Mouse (Mus musculus) embryonic stem cell, embryonic (primary cell): Measurements from ENCODE around the gene Cnpy3.

Experiments
- CTCF ChIA-PET, 4 experiments: fragments of 300-600 bp in 2 of 4; fragments of 350-600 bp in 2 of 4; sonication (Branson Sonifier 250); formaldehyde crosslinking; loops; one replicate each; lab custom pipeline; 2022; ENCODE audit warnings: inconsistent platforms in 2 of 4; lab: Charles Lee
- POLR2A ChIA-PET, 4 experiments: fragments of 300-600 bp in 2 of 4; fragments of 350-600 bp in 2 of 4; sonication (Branson Sonifier 250); formaldehyde crosslinking; loops; one replicate each; lab custom pipeline; 2022; ENCODE audit warnings: antibody characterized with exemption in 4 of 4, inconsistent platforms in 1 of 4; lab: Charles Lee

Cnpy3 gene

GRCm38 (mm10) chr17:46773278-46774130, 21.5 kb upstream of the Cnpy3 start:
- CTCF ChIA-PET: interaction anchor here (0.6 to 1.5 kb wide), 7 partner anchors 23 to 381 kb away, joined by 3 to 5 read pairs (median 3); partner anchors contain the start of gene Tbcc (in 1 of the 4)

GRCm38 (mm10) chr17:46772404-46773277, 20.6 kb upstream of the Cnpy3 start, which contains the start of gene 2310039H08Rik:
Gene 2310039H08Rik, plus strand, starts transcription at chr17:46772635.
- ChIA-PET POLR2A (interaction anchor here (0.5 to 14.2 kb wide), 101 partner anchors 9 to 1043 kb away, joined by 3 to 235 read pairs (median 4); partner anchors contain the start of genes Rpl7l1 (in 4 of the 4), Tbcc (in 4 of the 4), Cnpy3 (in 3 of the 4) and Ptcra (in 3 of the 4)), CTCF (interaction anchor here (0.5 to 1.5 kb wide), 14 partner anchors 12 to 380 kb away, joined by 3 to 12 read pairs (median 3); partner anchors contain the start of genes Tbcc (in 2 of the 4) and Bicral (in 1 of the 4))

More at GRCm38 (mm10) chr17:46773278-46774130, 21.5 kb upstream of the Cnpy3 start:
- POLR2A ChIA-PET: interaction anchor here (0.6 to 14.2 kb wide), 78 partner anchors 8 to 1260 kb away, joined by 3 to 235 read pairs (median 4); partner anchors contain the start of genes Cnpy3 (in 3 of the 4), Ptcra (in 3 of the 4), Rpl7l1 (in 3 of the 4) and Tbcc (in 2 of the 4)

DNA sequence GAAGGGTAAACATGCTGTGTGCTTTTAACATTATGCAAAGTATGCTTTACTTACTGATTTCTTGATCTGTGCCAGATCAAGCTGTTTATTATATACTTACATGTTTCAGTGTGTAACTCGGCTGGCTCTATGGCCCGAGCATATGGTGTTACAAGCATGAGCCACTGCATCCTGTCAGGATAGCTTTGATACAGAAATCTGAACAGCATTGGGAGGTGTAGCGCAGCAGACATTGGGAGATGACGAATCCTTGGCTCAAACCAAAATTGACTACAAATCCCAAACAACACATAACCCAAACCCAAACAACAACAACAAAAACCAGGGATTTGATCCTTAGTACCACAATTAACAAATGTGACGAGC, 20.0 kb upstream of the Cnpy3 start:
- CTCF ChIA-PET: interaction anchor here (0.5 to 1.5 kb wide), 11 partner anchors 12 to 1265 kb away, joined by 3 to 12 read pairs (median 3); partner anchors contain the start of genes Tbcc (in 2 of the 4), Aars2 (in 1 of the 4) and Bicral (in 1 of the 4)
- POLR2A ChIA-PET: interaction anchor here (0.6 to 14.2 kb wide), 77 partner anchors 8 to 513 kb away, joined by 3 to 235 read pairs (median 5); partner anchors contain the start of genes Rpl7l1 (in 4 of the 4), Tbcc (in 4 of the 4), Cnpy3 (in 3 of the 4) and Ptcra (in 3 of the 4)

- POLR2A ChIA-PET: interaction anchor here (0.6 to 14.2 kb wide), 47 partner anchors 10 to 512 kb away, joined by 3 to 235 read pairs (median 7); partner anchors contain the start of genes Rpl7l1 (in 4 of the 4), Cnpy3 (in 3 of the 4), Tbcc (in 3 of the 4) and Gnmt (in 1 of the 4)
- CTCF ChIA-PET: interaction anchor here (0.5 to 1.5 kb wide), 4 partner anchors 13 to 1265 kb away, joined by 3 to 6 read pairs (median 3); partner anchors contain the start of gene Aars2 (in 1 of the 4)
These were observed 19.6 kb upstream of the Cnpy3 start for GRCm38 (mm10) chr17:46771616-46772015.

- POLR2A ChIA-PET: interaction anchor here in 3 of 4 experiments (0.9 to 14.2 kb wide), 20 partner anchors 11 to 512 kb away, joined by 3 to 235 read pairs (median 4); partner anchors contain the start of genes Cnpy3 (in 2 of the 3), Rpl7l1 (in 2 of the 3), Gnmt (in 1 of the 3) and Mea1 (in 1 of the 3)
- CTCF ChIA-PET: interaction anchor here in 1 of 4 experiments (0.6 kb wide), 1 partner anchor 11 kb away, joined by 5 read pairs; no protein-coding TSS in a partner anchor
These were observed 19.0 kb upstream of the Cnpy3 start for GRCm38 (mm10) chr17:46771025-46771424.

DNA sequence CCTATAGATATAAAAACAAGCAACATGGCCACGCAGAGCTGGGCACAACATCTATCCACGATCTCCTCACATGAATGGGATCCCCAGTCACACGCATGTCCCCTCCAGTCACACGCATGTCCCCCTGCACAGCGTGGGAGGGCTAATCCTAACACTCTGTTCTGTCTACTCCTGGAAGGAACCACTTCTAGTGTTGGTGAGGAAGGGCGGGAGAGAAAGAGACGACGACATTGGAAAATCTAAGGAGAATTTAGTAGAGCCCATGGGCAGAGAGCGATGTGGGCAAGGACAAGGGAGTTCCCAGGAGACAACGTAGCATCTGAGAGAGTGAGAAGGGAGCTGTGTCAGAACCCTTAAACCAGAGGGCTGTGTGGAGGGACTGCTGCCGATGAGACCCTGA, 18.5 kb upstream of the Cnpy3 start:
- ChIA-PET POLR2A (interaction anchor here in 3 of 4 experiments (0.6 to 14.2 kb wide), 21 partner anchors 11 to 128 kb away, joined by 3 to 235 read pairs (median 4); partner anchors contain the start of genes Cnpy3 (in 2 of the 3), Rpl7l1 (in 2 of the 3), Bicral (in 1 of the 3) and Gnmt (in 1 of the 3)), CTCF (interaction anchor here in 1 of 4 experiments (0.6 kb wide), 1 partner anchor 10 kb away, joined by 5 read pairs; no protein-coding TSS in a partner anchor)

GRCm38 (mm10) chr17:46767868-46768267, 15.9 kb upstream of the Cnpy3 start:
- ChIA-PET POLR2A (interaction anchor here in 2 of 4 experiments (0.6 to 14.2 kb wide), 8 partner anchors 10 to 123 kb away, joined by 3 to 235 read pairs (median 4); partner anchors contain the start of genes Cnpy3 (in 1 of the 2), Ptcra (in 1 of the 2) and Tbcc (in 1 of the 2)), CTCF (no interaction called here)

DNA sequence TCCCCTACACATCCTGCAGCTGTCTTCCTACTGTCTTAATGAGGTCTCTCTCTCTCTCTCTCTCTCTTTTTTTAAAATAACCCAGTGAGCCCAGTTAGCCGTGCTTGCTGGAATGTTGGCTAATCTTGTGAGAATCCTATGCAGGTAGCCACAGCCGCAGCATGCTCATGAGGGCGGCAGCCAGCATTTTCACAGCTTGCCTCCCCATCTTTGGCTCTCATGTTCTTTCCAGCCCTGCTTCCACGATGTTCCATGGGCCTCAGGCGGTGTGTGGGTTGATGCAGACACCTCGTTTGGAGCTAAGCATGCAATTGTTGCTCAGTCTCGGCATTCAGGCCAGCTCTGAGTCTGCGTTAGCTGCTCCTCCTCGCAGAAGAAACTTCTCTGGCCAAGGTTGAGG, 12.9 kb upstream of the Cnpy3 start:
- POLR2A ChIA-PET: interaction anchor here in 3 of 4 experiments (1.6 to 15.1 kb wide), 4 partner anchors 8 to 13 kb away, joined by 5 to 235 read pairs (median 12); partner anchors contain the start of genes 2310039H08Rik (in 1 of the 3) and Cnpy3 (in 1 of the 3)
- CTCF ChIA-PET: interaction anchor here in 1 of 4 experiments (0.6 kb wide), 1 partner anchor 591 kb away, joined by 3 read pairs; no protein-coding TSS in a partner anchor

- CTCF ChIA-PET: interaction anchor here in 1 of 4 experiments (1.0 kb wide), 1 partner anchor 53 kb away, joined by 4 read pairs; no protein-coding TSS in a partner anchor
These were observed 11.5 kb upstream of the Cnpy3 start, which contains the start of gene Ptcra for GRCm38 (mm10) chr17:46763544-46763943. Gene Ptcra, minus strand, starts transcription at chr17:46763712.

GRCm38 (mm10) chr17:46758753-46759152, 6.7 kb upstream of the Cnpy3 start:
- ChIA-PET CTCF (interaction anchor here in 1 of 4 experiments (0.5 kb wide), 1 partner anchor 99 kb away, joined by 3 read pairs; no protein-coding TSS in a partner anchor), POLR2A (interaction anchor here (0.7 to 15.1 kb wide), 4 partner anchors 14 to 52 kb away, joined by 3 to 235 read pairs (median 8); partner anchors contain the start of gene 2310039H08Rik (in 2 of the 4))

More at GRCm38 (mm10) chr17:46763544-46763943, 11.5 kb upstream of the Cnpy3 start, which contains the start of gene Ptcra:
- POLR2A ChIA-PET: interaction anchor here in 3 of 4 experiments (0.6 to 15.1 kb wide), 19 partner anchors 9 to 127 kb away, joined by 3 to 235 read pairs (median 4); partner anchors contain the start of genes 2310039H08Rik (in 3 of the 3), Cnpy3 (in 3 of the 3), Rpl7l1 (in 1 of the 3) and Tbcc (in 1 of the 3)

DNA sequence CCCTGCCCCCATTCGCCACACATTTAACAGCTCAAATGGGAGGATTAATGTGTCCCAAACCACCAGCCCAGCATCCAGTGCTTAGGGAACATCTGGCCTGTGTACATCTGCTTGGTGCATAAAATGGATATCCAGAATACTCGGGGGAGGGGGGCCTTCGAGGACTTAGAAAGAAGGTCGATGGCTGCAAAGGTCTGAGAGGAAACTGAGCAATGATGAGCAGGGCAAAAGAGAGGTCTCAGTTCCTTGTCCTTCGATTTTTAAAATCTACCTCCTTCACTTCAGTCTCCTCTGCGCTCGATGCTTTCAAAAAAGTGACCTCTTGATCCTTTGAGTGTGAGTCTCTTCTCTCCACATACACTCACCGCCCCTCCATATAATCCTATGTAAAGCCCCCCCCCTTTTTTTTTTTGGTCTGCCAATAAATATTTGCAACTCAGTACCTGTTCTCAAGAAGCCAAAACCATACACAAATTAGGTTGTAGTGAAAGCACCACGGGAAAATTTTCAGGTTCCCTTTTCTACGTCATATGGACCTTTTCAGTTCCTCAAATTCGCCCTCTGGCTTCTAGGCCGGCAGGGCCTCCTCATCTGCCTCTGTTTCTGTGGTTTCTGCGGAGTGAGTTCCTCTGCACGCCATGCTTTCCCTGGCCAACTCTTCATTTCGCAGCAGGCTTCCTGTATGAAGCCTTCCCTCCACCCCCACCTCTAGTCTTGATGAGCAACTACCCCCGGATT, 789 bp downstream of the Cnpy3 start:
- CTCF ChIA-PET: interaction anchor here in 3 of 4 experiments (0.6 to 1.6 kb wide), 13 partner anchors 10 to 1225 kb away, joined by 3 to 16 read pairs (median 4); partner anchors contain the start of genes Rpl7l1 (in 1 of the 3) and Tbcc (in 1 of the 3)
- POLR2A ChIA-PET: interaction anchor here (0.7 to 15.1 kb wide), 58 partner anchors 8 to 1164 kb away, joined by 3 to 235 read pairs (median 6); partner anchors contain the start of genes 2310039H08Rik (in 3 of the 4), Ppp2r5d (in 2 of the 4), Ptcra (in 2 of the 4) and Rpl7l1 (in 2 of the 4)

DNA sequence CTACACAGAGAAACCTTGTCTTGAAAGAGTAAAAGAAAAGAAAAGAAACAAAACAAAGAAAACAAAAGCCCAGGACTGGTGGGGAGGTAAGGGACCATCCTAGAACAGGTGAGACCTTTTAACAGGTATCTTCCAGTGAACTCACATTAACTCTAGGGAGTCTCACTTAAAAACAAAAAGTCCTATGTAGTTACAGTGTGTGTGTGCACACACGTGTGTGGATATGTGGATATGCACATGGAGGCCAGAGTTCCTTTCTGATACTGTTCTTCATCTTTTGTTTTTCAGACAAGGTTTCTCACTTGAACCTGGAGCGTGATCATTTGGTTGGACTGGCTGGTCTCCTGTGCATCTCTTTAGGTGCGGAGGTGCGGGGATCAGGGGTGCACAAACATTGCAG, 1.4 kb downstream of the Cnpy3 start:
- CTCF ChIA-PET: no interaction called here
- POLR2A ChIA-PET: interaction anchor here in 1 of 4 experiments (15.1 kb wide), 1 partner anchor 24 kb away, joined by 235 read pairs; the partner anchor contains the start of gene 2310039H08Rik

- POLR2A ChIA-PET: interaction anchor here in 1 of 4 experiments (1.5 to 2.5 kb wide), 2 partner anchors 23 to 141 kb away, joined by 10 to 11 read pairs; partner anchors contain the start of genes 2310039H08Rik and Tbcc
- CTCF ChIA-PET: no interaction called here
These were observed 2.7 kb downstream of the Cnpy3 start for GRCm38 (mm10) chr17:46749282-46749681.

DNA sequence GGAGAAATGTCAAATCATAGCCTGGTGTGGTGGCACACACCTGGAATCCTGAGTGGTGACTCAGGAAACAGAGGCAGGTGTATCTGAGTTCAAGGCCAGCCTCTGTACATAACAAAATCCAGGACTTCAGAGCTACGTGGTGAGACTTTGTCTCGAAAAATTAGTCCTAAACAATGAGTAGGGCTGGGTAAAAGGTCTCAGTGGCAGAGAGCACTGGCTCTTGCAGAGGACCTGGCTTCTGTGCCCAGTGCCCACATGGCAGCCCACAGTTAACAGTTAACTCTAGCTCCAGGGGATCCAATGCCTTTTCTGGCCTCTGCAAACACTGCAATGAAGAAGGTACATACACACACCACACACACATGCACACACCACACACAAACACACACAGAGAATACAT, 4.2 kb downstream of the Cnpy3 start:
- ChIA-PET CTCF (interaction anchor here in 2 of 4 experiments (0.6 to 1.6 kb wide), 3 partner anchors 11 to 221 kb away, joined by 3 to 11 read pairs (median 5); no protein-coding TSS in a partner anchor), POLR2A (interaction anchor here in 2 of 4 experiments (0.7 to 2.5 kb wide), 5 partner anchors 12 to 100 kb away, joined by 3 to 11 read pairs (median 4); partner anchors contain the start of gene 2310039H08Rik (in 1 of the 2))
